Mouse (Mus musculus) left cerebral cortex, adult 9 months (tissue): ENCODE measurements around the gene Gm17364.
A peak's percentile ranks its signal among the peaks of the same experiment; 100 is the strongest.
"Not testable (repeated sequence)": the region's sequence is repeated elsewhere in the genome, so short reads cannot be mapped to it uniquely, and the experiment has no call there.

Experiments
- DNase-seq, 2 experiments: peaks; one replicate each; pipeline ENCODE4 v3.0.0; 2022; ENCODE audit warnings: low spot score in 2 of 2

Gm17364 gene

GRCm38 (mm10) chr13:41273927-41274650 lies at the start of gene Gm17364:
TSS of gene Gm17364 (minus strand) at chr13:41273977.
- no peak for DNase-seq

GRCm38 (mm10) chr13:41321433-41321832 lies 47.7 kb upstream of the Gm17364 start:
- no peak for DNase-seq

- no peak for DNase-seq
Observed at GRCm38 (mm10) chr13:41320749-41321148, 47.0 kb upstream of the Gm17364 start.

- peak in 1 of 2 experiments; percentile 82 for DNase-seq
Observed at GRCm38 (mm10) chr13:41302716-41303115, 28.9 kb upstream of the Gm17364 start.

GRCm38 (mm10) chr13:41300037-41300436 lies 26.3 kb upstream of the Gm17364 start:
- DNase-seq = no peak

- DNase-seq = no peak
Observed at GRCm38 (mm10) chr13:41298996-41299395, 25.2 kb upstream of the Gm17364 start.

GRCm38 (mm10) chr13:41298533-41298932 lies 24.8 kb upstream of the Gm17364 start:
- no peak for DNase-seq

GRCm38 (mm10) chr13:41296396-41296795 lies 22.6 kb upstream of the Gm17364 start:
- no peak for DNase-seq

- DNase-seq = no peak
Observed at GRCm38 (mm10) chr13:41295886-41296285, 22.1 kb upstream of the Gm17364 start.

GRCm38 (mm10) chr13:41293595-41293994 lies 19.8 kb upstream of the Gm17364 start:
- DNase-seq = no peak

GRCm38 (mm10) chr13:41291466-41291974 lies 17.7 kb upstream of the Gm17364 start:
- DNase-seq = no peak

- no peak for DNase-seq
Observed at GRCm38 (mm10) chr13:41286285-41286684, 12.5 kb upstream of the Gm17364 start.

- no peak for DNase-seq
Observed at GRCm38 (mm10) chr13:41285448-41285847, 11.7 kb upstream of the Gm17364 start.

- peak; percentile 14 to 84 for DNase-seq
Observed at GRCm38 (mm10) chr13:41283256-41283655, 9.5 kb upstream of the Gm17364 start.

- DNase-seq = no peak
Observed at GRCm38 (mm10) chr13:41280696-41281095, 6.9 kb upstream of the Gm17364 start.

GRCm38 (mm10) chr13:41267827-41268408 lies 5.9 kb downstream of the Gm17364 start:
- DNase-seq = peak in 1 of 2 experiments; percentile 59

- DNase-seq = no peak
Observed at GRCm38 (mm10) chr13:41263304-41264006, 10.3 kb downstream of the Gm17364 start.

GRCm38 (mm10) chr13:41261617-41262016 lies 12.2 kb downstream of the Gm17364 start:
- DNase-seq = not testable (repeated sequence)

- no peak for DNase-seq
Observed at GRCm38 (mm10) chr13:41257851-41258250, 15.9 kb downstream of the Gm17364 start.

- no peak for DNase-seq
Observed at GRCm38 (mm10) chr13:41256962-41257361, 16.8 kb downstream of the Gm17364 start.

GRCm38 (mm10) chr13:41256126-41256525 lies 17.7 kb downstream of the Gm17364 start:
- no peak for DNase-seq

GRCm38 (mm10) chr13:41252736-41253135 lies 21.0 kb downstream of the Gm17364 start:
- DNase-seq = no peak

GRCm38 (mm10) chr13:41252141-41252540 lies 21.6 kb downstream of the Gm17364 start:
- no peak for DNase-seq
